Mouse (Mus musculus) urinary bladder, postnatal 36 days (tissue): Measurements from ENCODE around the gene Grrp1.
A peak's percentile ranks its signal among the peaks of the same experiment; 100 is the strongest.

Experiments used
- DNase-seq, 2 experiments: peaks; one replicate each; pipeline ENCODE4 v3.0.0; 2022; ENCODE audit warnings: low spot score in 2 of 2, mixed read lengths in 1 of 2

Gene Grrp1

DNA sequence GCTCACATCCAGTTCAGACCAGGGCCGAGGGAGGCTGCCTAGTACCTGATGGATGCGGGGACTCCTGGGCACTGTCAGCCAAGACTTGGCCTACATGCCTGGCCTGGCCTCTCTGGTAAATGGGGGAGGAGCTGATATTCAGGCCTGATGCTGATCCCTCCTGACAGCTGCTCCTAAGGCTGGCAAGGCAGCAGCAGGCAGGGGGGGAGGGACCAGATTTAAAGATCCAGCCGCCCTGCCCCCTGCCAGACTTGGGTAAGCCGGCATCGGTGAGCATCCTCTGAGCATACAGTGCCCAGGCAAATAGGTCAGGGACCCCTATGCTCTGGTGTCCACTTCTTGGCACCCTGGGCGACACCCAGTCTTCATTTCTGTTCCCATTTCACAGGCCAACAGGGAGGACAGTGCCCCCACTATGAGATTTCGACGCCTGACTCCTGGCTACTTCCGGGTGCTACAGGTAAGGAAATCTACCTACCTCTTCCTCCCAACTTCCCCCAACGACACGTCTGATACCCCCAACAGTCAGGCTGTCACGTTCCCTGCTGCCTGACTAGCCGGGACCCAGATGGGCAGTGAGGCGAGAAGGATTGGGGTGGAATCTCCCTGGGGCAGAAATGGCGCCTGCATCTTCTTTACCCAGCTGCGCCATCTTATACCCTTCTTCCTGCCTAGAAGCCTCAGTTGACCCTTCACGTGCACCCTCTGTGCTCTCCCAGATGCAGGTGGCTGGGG, 10.2 kb downstream of the Grrp1 start, which contains the start of gene E130218I03Rik:
E130218I03Rik (plus strand) TSS at position 147 of the 735 bp plus-strand sequence.
- no peak for DNase-seq

GRCm38 (mm10) chr4:134238686-134239085, 15.2 kb downstream of the Grrp1 start:
- no peak for DNase-seq

DNA sequence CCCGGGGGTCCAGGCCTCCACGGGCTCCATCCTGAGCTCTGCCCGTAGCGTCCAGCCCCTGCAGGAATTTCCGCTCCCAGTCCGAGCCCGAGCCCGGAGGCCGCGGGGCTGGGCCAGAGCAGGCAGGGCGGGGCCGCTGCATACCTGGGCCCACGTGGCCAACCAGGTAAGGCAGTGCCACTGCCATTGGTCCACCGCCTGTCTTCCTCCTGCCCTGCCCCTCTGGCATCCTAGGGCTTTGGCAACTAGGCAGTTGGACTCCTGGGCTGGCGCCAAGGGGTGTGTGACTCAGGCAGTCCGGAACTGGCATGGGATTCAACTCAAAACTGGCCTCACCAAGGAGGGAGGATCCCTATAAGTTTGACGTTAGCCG, 15.6 kb downstream of the Grrp1 start, which contains the start of gene Cnksr1:
Cnksr1 (minus strand) TSS at position 121 of the 373 bp plus-strand sequence.
- peak; percentile 84 to 92 for DNase-seq

GRCm38 (mm10) chr4:134237582-134238278, 16.2 kb downstream of the Grrp1 start:
- DNase-seq, result no peak

DNA sequence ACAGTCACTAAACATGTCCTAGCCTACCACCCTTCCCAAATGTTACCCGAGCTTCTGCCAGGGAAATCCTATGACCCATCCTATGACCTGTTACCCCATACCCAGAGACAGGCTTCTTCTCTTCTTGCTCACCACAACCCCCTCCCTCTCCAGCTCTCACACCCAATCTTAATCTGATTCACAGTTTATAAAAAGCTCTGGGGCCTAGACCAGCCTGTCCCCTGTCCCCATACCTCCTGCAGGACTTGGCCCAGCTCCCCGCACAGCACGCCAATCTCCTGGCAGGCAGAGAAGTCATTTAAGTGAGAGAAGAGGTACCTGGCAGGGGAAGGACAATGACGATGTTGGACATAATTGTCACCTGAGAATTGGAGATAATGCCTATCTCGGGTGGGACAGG, 19.0 kb downstream of the Grrp1 start:
- no peak for DNase-seq

GRCm38 (mm10) chr4:134230431-134230830, 23.5 kb downstream of the Grrp1 start:
- DNase-seq, result no peak

- no peak for DNase-seq
Observed at GRCm38 (mm10) chr4:134227194-134227593, 26.7 kb downstream of the Grrp1 start, which contains the start of gene Catsper4. Gene Catsper4, minus strand, starts transcription at chr4:134227383.

- no peak for DNase-seq
Observed at GRCm38 (mm10) chr4:134222793-134223600, 30.9 kb downstream of the Grrp1 start.

DNA sequence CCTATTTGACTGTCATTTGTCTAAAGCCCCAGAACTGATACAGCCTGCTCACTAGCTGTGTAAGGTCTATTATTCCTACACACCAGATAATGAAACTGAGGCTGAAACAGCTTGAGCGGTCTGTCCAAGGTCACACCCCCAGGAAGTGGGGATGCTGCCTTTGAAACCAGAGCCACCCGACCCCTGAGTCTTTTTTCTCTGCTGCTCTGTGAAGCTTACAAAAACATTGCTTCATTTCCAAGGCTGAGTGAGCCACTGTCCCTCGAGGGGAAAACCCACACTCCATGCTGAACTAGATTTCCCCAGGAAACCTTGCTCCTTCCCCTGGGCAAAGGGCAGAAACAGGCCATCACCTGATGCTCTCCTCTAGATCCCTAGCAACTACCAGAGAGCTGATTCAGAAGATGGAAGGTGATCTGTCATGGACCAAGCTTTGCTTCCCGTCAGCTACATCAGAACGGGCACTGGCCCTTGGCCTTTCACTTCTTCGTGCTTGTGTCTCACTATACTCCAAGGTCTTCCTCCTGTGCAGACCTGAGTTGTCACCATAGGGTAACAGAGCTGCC, 47.3 kb downstream of the Grrp1 start:
- DNase-seq, result no peak

- no peak for DNase-seq
Observed at GRCm38 (mm10) chr4:134203340-134203896, 50.5 kb downstream of the Grrp1 start.

DNA sequence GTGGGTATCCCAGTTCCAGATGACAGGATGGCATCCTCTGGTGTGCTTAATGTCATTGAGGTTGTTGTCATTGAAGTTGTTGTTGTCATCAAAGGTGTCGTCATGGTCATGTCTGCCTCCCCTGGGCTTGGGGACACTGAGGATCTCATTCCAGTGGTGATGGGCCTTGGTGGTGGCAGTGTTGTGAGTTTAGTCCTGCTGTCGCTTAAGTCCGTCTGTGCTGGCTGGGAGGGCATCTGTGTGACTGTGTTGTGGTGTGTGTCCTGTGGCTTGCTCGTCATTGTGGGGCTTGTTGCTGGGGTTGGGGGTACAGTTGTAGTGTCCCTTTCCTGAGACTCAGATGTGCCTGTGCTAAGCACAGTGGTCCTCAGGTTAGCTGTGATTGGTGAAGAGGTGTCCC, 51.0 kb downstream of the Grrp1 start, which contains the start of gene Gm7534:
Gm7534 (minus strand) TSS at position 101 of the 400 bp plus-strand sequence.
- DNase-seq, result no peak
